Mouse (Mus musculus) ovary, postnatal 10 days (tissue): ENCODE results near the gene Asb14.

Experiments used
- DNase-seq: peaks from one replicate; pipeline ENCODE4 v3.0.0; 2022; ENCODE audit warnings: low spot score

Gene Asb14

DNA sequence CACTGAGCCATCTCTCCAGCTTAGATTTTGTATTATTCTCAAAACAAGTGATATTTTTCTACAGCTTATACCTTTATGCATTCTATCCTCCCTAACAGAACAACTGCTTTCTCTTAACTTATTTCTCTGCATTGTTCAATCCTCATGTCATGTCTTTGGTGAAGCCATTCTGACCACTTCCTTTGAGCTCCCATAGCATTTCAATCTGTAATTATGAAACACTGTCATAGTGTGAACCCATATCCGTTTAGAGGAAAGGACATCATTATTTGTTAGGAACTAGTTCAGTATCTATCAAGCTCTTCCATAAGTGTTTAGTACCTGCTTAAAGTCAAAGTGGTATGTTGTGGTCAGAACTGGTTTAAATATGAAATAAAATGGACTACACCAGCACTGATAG, 66.2 kb downstream of the Asb14 start:
- no peak for DNase-seq
